Mouse (Mus musculus) liver (tissue): ENCODE data around the gene Rnaset2b.
"Not testable (repeated sequence)": the region's sequence is repeated elsewhere in the genome, so short reads cannot be mapped to it uniquely, and the experiment has no call there.

Experiments
- DNase-seq: peaks from one replicate; pipeline ENCODE4 v3.0.0-alpha.2; 2020; ENCODE audit warnings: mixed read lengths

Gene Rnaset2b

GRCm38 (mm10) chr17:6986118-6986517, 15.7 kb downstream of the Rnaset2b start:
- DNase-seq, result not testable (repeated sequence)

- not testable (repeated sequence) for DNase-seq
These were observed 25.1 kb downstream of the Rnaset2b start for GRCm38 (mm10) chr17:6995504-6995903.

GRCm38 (mm10) chr17:6996826-6997225, 26.4 kb downstream of the Rnaset2b start:
- not testable (repeated sequence) for DNase-seq

- DNase-seq, result not testable (repeated sequence)
These were observed 27.5 kb downstream of the Rnaset2b start for GRCm38 (mm10) chr17:6997778-6998490.

GRCm38 (mm10) chr17:7001790-7002585, 31.6 kb downstream of the Rnaset2b start:
- not testable (repeated sequence) for DNase-seq

GRCm38 (mm10) chr17:7003392-7003791, 33.0 kb downstream of the Rnaset2b start:
- not testable (repeated sequence) for DNase-seq

GRCm38 (mm10) chr17:7005646-7006045, 35.2 kb downstream of the Rnaset2b start:
- not testable (repeated sequence) for DNase-seq

GRCm38 (mm10) chr17:7008885-7009284, 38.5 kb downstream of the Rnaset2b start:
- not testable (repeated sequence) for DNase-seq

GRCm38 (mm10) chr17:7009440-7009839, 39.0 kb downstream of the Rnaset2b start:
- DNase-seq, result not testable (repeated sequence)

- not testable (repeated sequence) for DNase-seq
These were observed 39.5 kb downstream of the Rnaset2b start for GRCm38 (mm10) chr17:7009901-7010300.

GRCm38 (mm10) chr17:7014190-7014589, 43.8 kb downstream of the Rnaset2b start:
- not testable (repeated sequence) for DNase-seq

- not testable (repeated sequence) for DNase-seq
These were observed 54.8 kb downstream of the Rnaset2b start, which contains the start of gene Gm1604a for GRCm38 (mm10) chr17:7025257-7025656. Gene Gm1604a (plus strand): TSS chr17:7025568.

GRCm38 (mm10) chr17:7025764-7026346, 55.4 kb downstream of the Rnaset2b start:
- not testable (repeated sequence) for DNase-seq

GRCm38 (mm10) chr17:7030204-7030603, 59.8 kb downstream of the Rnaset2b start:
- not testable (repeated sequence) for DNase-seq

- not testable (repeated sequence) for DNase-seq
These were observed 60.3 kb downstream of the Rnaset2b start for GRCm38 (mm10) chr17:7030622-7031174.

GRCm38 (mm10) chr17:7033192-7034166, 63.0 kb downstream of the Rnaset2b start:
- not testable (repeated sequence) for DNase-seq
